Mouse (Mus musculus) cerebellum, adult 2 months (tissue): ENCODE results near the gene Tom1.

Source experiments
- CTCF ChIP-seq: fragments of 200-500 bp; IDR thresholded peaks from 2 replicates; pipeline ENCODE4 v1.5.1; 2011; ENCODE audit warnings: low read depth, mild to moderate bottlenecking, control low read depth, low read length, moderate library complexity, borderline replicate concordance; ENCODE audit not compliant: insufficient read depth
- POLR2A ChIP-seq: fragments of 200-500 bp; IDR thresholded peaks from 2 replicates; pipeline ENCODE4 v1.6.1; 2011; ENCODE audit warnings: low read length, control low read depth, borderline replicate concordance; ENCODE audit not compliant: insufficient read depth

GRCm38 (mm10) chr8:75078215-75078614, 44.7 kb downstream of the Tom1 start:
- no peak for TF ChIP-seq CTCF
- no peak for TF ChIP-seq POLR2A
